Mouse (Mus musculus) C2C12 (cell line): Measurements from ENCODE around the gene Pla2g3.

Source experiments
- CEBPB ChIP-seq: IDR thresholded peaks from one replicate; pipeline ENCODE4 v1.6.1; 2011; ENCODE audit warnings: low read depth, mild to moderate bottlenecking, control low read depth, moderate library complexity
- CTCF ChIP-seq: IDR thresholded peaks from one replicate; pipeline ENCODE4 v1.5.1; 2011; ENCODE audit not compliant: control insufficient read depth, insufficient read depth, insufficient read length
- MYOD1 ChIP-seq: IDR thresholded peaks from one replicate; pipeline ENCODE4 v1.6.1; 2011; ENCODE audit warnings: low read depth; ENCODE audit not compliant: control insufficient read depth, insufficient read length
- MYOG ChIP-seq: IDR thresholded peaks from one replicate; pipeline ENCODE4 v1.6.1; 2011; ENCODE audit not compliant: control insufficient read depth, insufficient read length; ENCODE audit errors: extremely low read depth
- USF1 ChIP-seq: IDR thresholded peaks from one replicate; pipeline ENCODE4 v1.6.1; 2011; ENCODE audit warnings: low read depth, mild to moderate bottlenecking, control low read depth, moderate library complexity

DNA sequence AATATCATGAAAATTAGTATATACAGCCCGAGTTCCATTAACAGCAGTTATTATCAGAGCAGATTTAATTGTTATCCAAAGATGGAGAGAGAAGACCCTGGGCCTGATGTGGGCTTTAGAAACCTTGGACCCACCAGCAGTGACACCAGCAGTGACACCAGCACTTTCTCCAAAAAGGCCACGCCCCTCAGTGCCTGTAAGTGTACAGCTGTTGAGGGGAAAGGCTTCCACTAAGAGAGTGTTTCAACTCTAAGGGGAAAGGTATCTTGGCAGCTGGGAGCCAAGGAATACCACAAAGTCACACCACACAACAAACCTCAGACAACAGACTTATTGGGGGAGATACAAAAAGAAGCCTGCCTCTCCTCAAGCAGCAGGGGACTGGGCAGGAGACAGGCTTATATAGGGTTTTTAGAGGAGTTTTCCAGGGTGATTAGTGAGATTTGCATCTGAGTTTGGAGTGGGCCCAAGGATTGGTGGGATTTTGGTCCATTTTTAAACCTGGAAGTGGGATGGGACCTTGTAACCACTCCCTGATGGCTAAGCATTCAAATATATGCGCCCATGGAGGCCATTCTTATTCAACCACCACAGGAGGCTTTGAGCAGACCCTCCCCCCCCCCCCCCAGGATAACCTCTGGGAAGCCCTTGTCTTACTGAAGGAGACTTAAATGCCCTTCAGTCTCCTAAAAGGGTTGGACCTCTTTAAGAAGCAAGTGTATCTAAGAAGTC lies 60.6 kb downstream of the Pla2g3 start:
- no peak for TF ChIP-seq CTCF
- no peak for TF ChIP-seq CEBPB
- TF ChIP-seq USF1: no peak
- no peak for TF ChIP-seq MYOD1
- no peak for TF ChIP-seq MYOG
